Comparison of ENCODE assay signal across 22 mouse cellular contexts in genomic region chr9:66184572-66184971, GRCm38 (mm10). TPM values are rescaled to one million over a fixed set of nuclear protein-coding genes. Genes with fewer than 3 reads are reported as not detected.
DNase-seq lines count a peak whose midpoint lies in the region; ATAC-seq and TF ChIP-seq lines count a peak whose summit lies in the region.
"Had no signal": no experiment of that assay in that cellular context is flagged by ENCODE, and none has a peak within 500 bp of the region (broad histone marks: within the 10 kb centered on the region; RNA-seq: fewer than 3 reads in every experiment).

No protein-coding gene starts in this region.

- ATAC-seq in liver, embryonic 13.5 days (ENCODE audit: low read depth), result no peak
- ATAC-seq: CD4-positive, CD25-positive, alpha-beta regulatory T cell, adult 4 months; forebrain, embryonic 15.5 days; hindbrain, postnatal 0 days; Patski had no signal

- 24% methylated on average over 5 of the region's 5 CpGs for WGBS in liver, adult 2 months
- 82% methylated on average over 5 of the region's 5 CpGs for WGBS in liver, embryonic 13.5 days (ENCODE audit: insufficient replicate concordance)

- peak; percentile 52 for DNase-seq in gastrocnemius, adult 18-20 months (ENCODE audit: low spot score)
- no peak for DNase-seq in gastrocnemius, postnatal 4 days (ENCODE audit: low spot score in 2 of 2)
- peak; percentile 88 for DNase-seq in liver, adult 2 months (ENCODE audit: extremely low read depth, low read depth, low spot score)
- DNase-seq in liver, result no peak
- DNase-seq in liver, embryonic 13.5 days, result no peak
- no peak for DNase-seq in lung, postnatal 36 days
- DNase-seq in layer of hippocampus, adult 8-10 months (ENCODE audit: low spot score in 2 of 2), result no peak
- DNase-seq: adrenal gland, postnatal 10 days; cerebellum, adult 11 months; cerebellum, postnatal 10 days; heart, postnatal 4 days; kidney, adult 18-20 months; lung, adult 2 months; retina, postnatal 1 day; thymus, postnatal 14 days had no signal

- H3K4me1 ChIP-seq in liver, adult 2 months (ENCODE audit: control insufficient read depth, insufficient read depth, low read length), result peaks cover 46% of the 10 kb centered on the region
- peaks cover 97% of the 10 kb centered on the region for H3K4me1 ChIP-seq in liver, embryonic 13.5 days (replicated peaks)

- H3K36me3 ChIP-seq in liver, adult 2 months (ENCODE audit: control insufficient read depth, insufficient read depth, low read length), result no peaks in the 10 kb centered on the region
- no peaks in the 10 kb centered on the region for H3K36me3 ChIP-seq in liver, embryonic 13.5 days
- H3K36me3 ChIP-seq: embryonic facial prominence, embryonic 12.5 days; forebrain, embryonic 15.5 days had no signal

- TF ChIP-seq POLR2A in liver, adult 2 months (IDR thresholded peaks at IDR 0.05; ENCODE audit: extremely low read depth, insufficient read depth, low read length), result no peak

- H3K4me3 ChIP-seq in liver, adult 2 months (ENCODE audit: insufficient read depth, low read depth, low read length), result peak overlapping the region; percentile 8
- H3K4me3 ChIP-seq in liver, embryonic 13.5 days (replicated peaks), result no peak overlapping the region
- H3K4me3 ChIP-seq: embryonic facial prominence, embryonic 12.5 days; erythroblast, embryonic 14.5 days; forebrain, embryonic 15.5 days had no signal

- H3K9ac ChIP-seq in liver, adult 2 months (ENCODE audit: low read depth, low read length), result peak overlapping the region; percentile 72
- peak overlapping the region; percentile 78 for H3K9ac ChIP-seq in liver, embryonic 13.5 days
- H3K9ac ChIP-seq: embryonic facial prominence, embryonic 12.5 days; forebrain, embryonic 15.5 days had no signal

- H3K9me3 ChIP-seq in liver, embryonic 13.5 days (replicated peaks), result no peaks in the 10 kb centered on the region
- H3K9me3 ChIP-seq: embryonic facial prominence, embryonic 12.5 days; forebrain, embryonic 15.5 days had no signal

- no peak overlapping the region for H3K4me2 ChIP-seq in liver, embryonic 13.5 days
- H3K4me2 ChIP-seq: embryonic facial prominence, embryonic 12.5 days; forebrain, embryonic 15.5 days had no signal

- TF ChIP-seq CTCF in liver, adult 2 months (IDR thresholded peaks at IDR 0.05; ENCODE audit: low read depth, low read length), result no peak

- peak overlapping the region; percentile 98 for H3K27ac ChIP-seq in liver, adult 2 months (replicated peaks; ENCODE audit: insufficient read depth, low read depth, low read length)
- H3K27ac ChIP-seq in liver, embryonic 13.5 days, result peak overlapping the region; percentile 99
- H3K27ac ChIP-seq: embryonic facial prominence, embryonic 12.5 days; forebrain, embryonic 15.5 days; hindbrain, postnatal 0 days; kidney, postnatal 0 days had no signal

- H3K27me3 ChIP-seq in liver, adult 2 months (ENCODE audit: control insufficient read depth, insufficient read depth, low read length), result no peaks in the 10 kb centered on the region
- H3K27me3 ChIP-seq in liver, embryonic 13.5 days, result no peaks in the 10 kb centered on the region
- H3K27me3 ChIP-seq: embryonic facial prominence, embryonic 12.5 days; forebrain, embryonic 15.5 days; Patski had no signal

- peaks cover 33% of the 10 kb centered on the region; the same call in 1 of the 2 replicates for H3K79me2 ChIP-seq in liver, adult 2 months (ENCODE audit: control insufficient read depth, insufficient read depth, low read length)

RNA-seq across cellular contexts. Expression of gene Dapk2, which starts 26.5 kb away (rescaled TPM):
- 10 to 100 TPM; 36.8 to 37.2 TPM for total RNA-seq in gastrocnemius, adult 18-20 months (2021)
- 10 to 100 TPM; 10.2 to 12.3 TPM for total RNA-seq in gastrocnemius, postnatal 4 days (2021)
- 9.6 and 11.0 TPM in 2 replicates for total RNA-seq in liver, adult 2 months (2014; rRNA removed)
- 4.3 and 6.2 TPM in 2 replicates for polyA plus RNA-seq in liver, adult 2 months (2012; rRNA removed)
- polyA plus RNA-seq in liver, embryonic 13.5 days (2015; fragmentation: Nextera tagmentation; extraction: Ambion mirVana), result 20.5 and 23.8 TPM in 2 replicates
- 1 to 10 TPM in 1 of 4 experiments, under 1 TPM in 3; 0.43 to 1.5 (median 0.69) TPM for total RNA-seq in layer of hippocampus, adult 8-10 months (2022)

RNA-seq across cellular contexts. Expression of gene Ciao2a, which starts 58.2 kb away (rescaled TPM):
- 10 to 100 TPM; 49.7 to 53.9 TPM for total RNA-seq in gastrocnemius, adult 18-20 months (2021)
- total RNA-seq in gastrocnemius, postnatal 4 days (2021), result 10 to 100 TPM; 50.4 to 57.5 TPM
- total RNA-seq in liver, adult 2 months (2014; rRNA removed), result 47.0 and 50.5 TPM in 2 replicates
- polyA plus RNA-seq in liver, adult 2 months (2012; rRNA removed), result 13.6 and 16.4 TPM in 2 replicates
- polyA plus RNA-seq in liver, embryonic 13.5 days (2015; fragmentation: Nextera tagmentation; extraction: Ambion mirVana), result 196 and 222 TPM in 2 replicates
- total RNA-seq in layer of hippocampus, adult 8-10 months (2022), result 10 to 100 TPM; 24.3 to 30.0 (median 27.0) TPM

RNA-seq across cellular contexts. Expression of gene Snx1, which starts 58.2 kb away (rescaled TPM):
- total RNA-seq in gastrocnemius, adult 18-20 months (2021), result 10 to 100 TPM; 10.7 to 13.3 TPM
- 10 to 100 TPM; 71.9 to 77.6 TPM for total RNA-seq in gastrocnemius, postnatal 4 days (2021)
- 21.3 and 22.1 TPM in 2 replicates for total RNA-seq in liver, adult 2 months (2014; rRNA removed)
- 10.8 and 11.9 TPM in 2 replicates for polyA plus RNA-seq in liver, adult 2 months (2012; rRNA removed)
- polyA plus RNA-seq in liver, embryonic 13.5 days (2015; fragmentation: Nextera tagmentation; extraction: Ambion mirVana), result 79.7 and 94.6 TPM in 2 replicates
- 10 to 100 TPM; 84.0 to 94.9 (median 90.0) TPM for total RNA-seq in layer of hippocampus, adult 8-10 months (2022)

Comparison
In these comparisons a context has a peak if more than half of its experiments do, and no peak if none do; other contexts are left out.
1. DNase-seq: peak in gastrocnemius, adult 18-20 months (single experiment) and liver, adult 2 months (single experiment); none in gastrocnemius, postnatal 4 days (0 of 2), liver (single experiment), liver, embryonic 13.5 days (single experiment), lung, postnatal 36 days (single experiment) and layer of hippocampus, adult 8-10 months (0 of 2).